Mouse (Mus musculus) heart, postnatal 36 days (tissue): ENCODE measurements around the gene Wipf2. TPM values are rescaled to one million over a fixed set of nuclear protein-coding genes. Genes with fewer than 3 reads are reported as not detected.

Experiments used
- DNase-seq, 2 experiments: peaks; one replicate each; pipeline ENCODE4 v3.0.0; 2021 to 2022
- intact Hi-C: fragments of 180-260 bp; cut with DNase I; formaldehyde crosslinking; loops from one replicate; pipeline ENCODE4 v1.15.1; 2025
- total RNA-seq, 2 experiments: library from RNA; stranded (reverse); gene quantifications; 2 replicates each; pipeline ENCODE4 v1.2.3; 2021

Gene Wipf2
- total RNA-seq, 2 experiments from 2014 or later: 8.1 to 10.2 TPM

GRCm38 (mm10) chr11:98953835-98954320, 90.4 kb downstream of the Wipf2 start:
- intact Hi-C loops: no loop called here

GRCm38 (mm10) chr11:98954373-98954772, 90.9 kb downstream of the Wipf2 start:
- DNase-seq: peak; percentile 82 to 84

More at GRCm38 (mm10) chr11:98953835-98954320, 90.4 kb downstream of the Wipf2 start:
- peak in 1 of 2 experiments; percentile 12 for DNase-seq

More at GRCm38 (mm10) chr11:98954373-98954772, 90.9 kb downstream of the Wipf2 start:
- intact Hi-C loops: no loop called here

Other genes with a start within 250 kb of the Wipf2 start
- 1 to 10 TPM; 5.4 to 6.4 TPM for gene Gm12355, start 238.0 kb upstream of the Wipf2 start, total RNA-seq
- 1 to 10 TPM; 3.0 to 3.3 TPM for gene Gsdma3, start 237.3 kb upstream of the Wipf2 start, total RNA-seq
- not detected for gene Gsdma2, start 216.9 kb upstream of the Wipf2 start, total RNA-seq
- not detected for gene Gsdma, start 199.3 kb upstream of the Wipf2 start, total RNA-seq
- 100 to 1,000 TPM; 102 to 104 TPM for gene Psmd3, start 181.1 kb upstream of the Wipf2 start, total RNA-seq
- not detected for gene Csf3, start 162.4 kb upstream of the Wipf2 start, total RNA-seq
- gene Med24, start 134.2 kb upstream of the Wipf2 start, total RNA-seq: 10 to 100 TPM; 45.2 to 52.7 TPM
- 100 to 1,000 TPM; 100 to 111 TPM for gene Thra, start 123.0 kb upstream of the Wipf2 start, total RNA-seq
- 100 to 1,000 TPM; 104 to 107 TPM for gene Nr1d1, start 88.3 kb upstream of the Wipf2 start, total RNA-seq
- gene Msl1, start 68.1 kb upstream of the Wipf2 start, total RNA-seq: 10 to 100 TPM; 74.4 to 75.3 TPM
- gene Casc3, start 58.7 kb upstream of the Wipf2 start, total RNA-seq: 10 to 100 TPM; 26.1 to 26.2 TPM
- gene Rapgefl1, start 26.9 kb upstream of the Wipf2 start, total RNA-seq: under 1 TPM; 0.57 to 0.72 TPM
- under 1 TPM; 0.14 to 0.49 TPM for gene Cdc6, start 44.2 kb downstream of the Wipf2 start, total RNA-seq
- gene Rara, start 64.2 kb downstream of the Wipf2 start, total RNA-seq: 10 to 100 TPM; 10.5 to 13.6 TPM
- gene Gjd3, start 119.4 kb downstream of the Wipf2 start, total RNA-seq: under 1 TPM; 0.33 to 0.36 TPM
- 1 to 10 TPM; 3.9 to 4.6 TPM for gene Top2a, start 160.6 kb downstream of the Wipf2 start, total RNA-seq
- gene Igfbp4, start 177.6 kb downstream of the Wipf2 start, total RNA-seq: 10 to 100 TPM; 80.6 to 93.5 TPM
- under 1 TPM; 0.27 to 0.36 TPM for gene Tns4, start 225.7 kb downstream of the Wipf2 start, total RNA-seq